Mouse (Mus musculus) neutrophil, adult 5-6 weeks (primary cell): ENCODE results near the gene Sf3b1. TPM values are rescaled to one million over a fixed set of nuclear protein-coding genes. Genes with fewer than 3 reads are reported as not detected.
"Not testable (repeated sequence)": the region's sequence is repeated elsewhere in the genome, so short reads cannot be mapped to it uniquely, and the experiment has no call there.

Experiments used
- ATAC-seq: fragments of 151-379, 151-347 bp; 2 replicates; pipeline ENCODE4 v1.8.0; 2017; ENCODE audit warnings: mild to moderate bottlenecking, moderate TSS enrichment; ENCODE audit not compliant: insufficient number of reproducible peaks, poor library complexity, low FRiP score, severe bottlenecking; ENCODE audit errors: extremely low read depth
- total RNA-seq: library from RNA; stranded (forward); fragments of 200-1000 nt; gene quantifications from 2 replicates; pipeline ENCODE4 v1.2.3, GENCODE M21; 2017

Sf3b1 gene
- total RNA-seq, 1 experiment from 2014 or later, result 808 TPM

DNA sequence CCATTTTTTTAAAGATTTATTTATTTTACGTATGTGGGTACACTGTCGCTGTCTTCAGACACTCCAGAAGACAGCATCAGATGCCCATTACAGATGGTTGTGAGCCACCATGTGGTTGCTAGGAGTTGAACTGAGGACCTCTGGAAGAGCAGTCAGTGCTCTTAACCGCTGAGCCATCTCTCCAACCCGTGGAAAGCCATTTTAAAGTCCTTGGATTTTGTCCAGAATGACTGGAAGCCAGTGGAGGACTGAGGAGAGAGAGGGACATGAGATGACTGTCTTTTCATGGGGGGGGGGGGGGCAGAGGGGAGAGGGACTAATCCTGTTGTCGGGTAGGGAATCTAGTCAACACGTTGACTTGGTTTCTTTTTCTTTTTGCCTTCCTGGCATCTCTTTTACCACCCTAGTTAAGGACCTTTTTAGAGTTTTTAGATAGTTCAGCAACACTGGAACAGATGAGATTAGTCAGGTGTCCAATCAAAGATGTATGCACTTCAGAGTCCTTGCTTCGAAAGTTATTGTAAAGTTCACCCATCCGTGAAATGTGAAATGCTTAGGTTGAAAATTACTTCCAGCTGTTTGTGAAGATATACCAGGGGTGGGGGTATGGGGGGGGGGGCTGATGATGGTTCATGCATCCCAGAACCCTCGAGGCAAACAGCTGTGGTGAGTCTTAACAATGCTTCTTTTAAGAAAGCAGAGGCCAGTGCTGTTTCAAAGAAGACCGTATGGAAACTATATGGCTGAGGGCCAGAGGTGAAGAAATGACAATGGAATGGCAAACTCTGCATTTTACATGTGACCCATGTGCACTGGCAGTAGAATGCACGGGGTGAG is 61.9 kb downstream of the Sf3b1 start:
- no peak for ATAC-seq

- ATAC-seq, result no peak
These were observed 65.6 kb downstream of the Sf3b1 start for GRCm38 (mm10) chr1:54961724-54962123.

GRCm38 (mm10) chr1:54960613-54961165 is 66.6 kb downstream of the Sf3b1 start:
- no peak for ATAC-seq

DNA sequence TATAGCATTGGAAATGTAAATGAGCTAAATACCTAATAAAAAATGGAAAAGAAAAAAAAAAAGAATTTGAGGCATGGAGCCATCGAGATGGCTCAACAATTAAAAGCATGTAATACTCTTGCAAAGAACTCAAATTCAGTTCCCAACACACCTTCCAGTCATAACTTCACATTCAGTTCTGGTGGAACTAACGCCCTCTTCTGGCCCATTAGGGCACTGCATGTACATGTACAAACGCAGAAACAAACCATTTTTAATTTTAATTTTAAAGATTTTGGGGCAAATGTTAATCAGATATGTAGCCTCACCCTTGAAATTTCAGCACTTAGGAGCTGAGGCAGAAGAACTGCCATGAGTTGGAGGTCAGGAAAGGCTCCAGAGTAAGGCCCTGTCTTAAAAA is 68.8 kb downstream of the Sf3b1 start:
- ATAC-seq, result no peak

DNA sequence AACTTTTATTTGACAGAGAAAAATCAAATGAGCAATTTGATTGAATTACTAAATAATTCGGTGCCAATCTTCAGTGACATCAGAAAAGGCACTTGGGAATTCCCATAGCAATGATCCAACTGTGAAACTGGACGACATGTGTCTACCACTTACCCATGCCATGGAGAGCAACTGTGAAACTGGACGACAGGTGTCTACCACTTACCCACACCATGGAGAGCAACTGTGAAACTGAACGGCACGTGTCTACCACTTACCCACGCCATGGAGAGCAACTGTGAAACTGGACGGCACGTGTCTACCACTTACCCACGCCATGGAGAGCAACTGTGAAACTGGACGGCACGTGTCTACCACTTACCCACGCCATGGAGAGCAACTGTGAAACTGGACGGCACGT is 70.3 kb downstream of the Sf3b1 start:
- not testable (repeated sequence) for ATAC-seq

DNA sequence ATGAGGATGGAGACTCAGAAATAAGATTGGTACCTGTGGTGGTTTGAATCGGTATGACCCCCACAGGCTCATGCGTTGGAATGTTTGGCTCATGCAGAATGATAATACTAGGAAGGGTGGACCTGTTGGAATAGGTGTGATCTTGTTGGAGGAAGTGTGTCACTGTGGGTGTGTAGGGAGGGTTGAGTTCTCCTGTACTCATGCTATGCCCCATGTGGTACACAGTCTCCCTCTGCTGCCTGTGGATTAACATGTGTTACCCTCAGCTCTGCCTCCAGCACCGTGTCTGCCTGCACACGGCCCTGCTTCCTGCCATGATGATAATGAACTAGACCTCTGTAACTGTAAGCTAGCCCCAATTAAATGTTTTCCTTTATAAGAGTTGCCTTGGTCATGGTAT is 72.4 kb downstream of the Sf3b1 start:
- no peak for ATAC-seq

DNA sequence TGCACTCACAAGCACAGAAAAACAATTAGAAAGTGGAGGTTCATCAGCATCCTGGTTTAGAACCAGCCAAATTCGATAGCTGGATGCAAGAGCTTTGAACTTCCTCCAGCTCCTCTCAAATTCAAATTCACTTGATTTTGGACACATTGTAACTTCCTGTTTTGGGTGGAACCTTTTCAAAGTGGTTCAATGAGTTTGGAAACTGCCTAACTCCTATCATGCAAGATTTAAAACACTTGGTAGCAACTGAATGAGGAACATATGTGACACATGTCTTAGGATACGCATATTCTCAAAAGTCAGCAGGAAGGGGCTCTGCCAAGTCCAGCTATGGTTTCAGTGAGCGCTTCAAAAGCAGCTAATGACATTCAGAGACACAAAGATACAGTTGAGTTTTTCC is 82.6 kb downstream of the Sf3b1 start:
- no peak for ATAC-seq

GRCm38 (mm10) chr1:54935466-54935865 is 91.8 kb downstream of the Sf3b1 start:
- no peak for ATAC-seq

Other genes with a start within 250 kb of the Sf3b1 start
- 387 and 407 TPM in 2 replicates for gene Ankrd44, start 101.1 kb downstream of the Sf3b1 start, total RNA-seq
- 60.2 and 79.3 TPM in 2 replicates for gene Coq10b, start 25.3 kb upstream of the Sf3b1 start, total RNA-seq
- gene Hspe1, start 60.7 kb upstream of the Sf3b1 start, total RNA-seq, result 77.7 and 94.0 TPM in 2 replicates
- 84.0 and 84.4 TPM in 2 replicates for gene Hspd1, start 60.8 kb upstream of the Sf3b1 start, total RNA-seq
- gene Mob4, start 103.8 kb upstream of the Sf3b1 start, total RNA-seq, result 60.0 and 85.0 TPM in 2 replicates
- 14.1 and 18.4 TPM in 2 replicates for gene Rftn2, start 199.3 kb upstream of the Sf3b1 start, total RNA-seq
- 12.8 and 13.4 TPM in 2 replicates for gene Mars2, start 209.7 kb upstream of the Sf3b1 start, total RNA-seq